Comparison of ENCODE assay signal across 11 mouse cellular contexts in genomic region chr12:56532986-56533495, GRCm38 (mm10). TPM values are rescaled to one million over a fixed set of nuclear protein-coding genes. Genes with fewer than 3 reads are reported as not detected.
DNase-seq lines count a peak whose midpoint lies in the region; ATAC-seq lines count a peak whose summit lies in the region.
"Had no signal": no experiment of that assay in that cellular context is flagged by ENCODE, and none has a peak within 500 bp of the region (broad histone marks: within the 10 kb centered on the region; RNA-seq: fewer than 3 reads in every experiment).

No protein-coding gene starts in this region.

- WGBS in kidney, embryonic 16.5 days = under 1% methylated on average over 48 of the region's 50 CpGs
- under 1% methylated on average over 50 of the region's 50 CpGs for WGBS in embryonic facial prominence, embryonic 10.5 days
- 0% methylated on average over 50 of the region's 50 CpGs for WGBS in hindbrain, embryonic 15.5 days
- WGBS in neural tube, embryonic 13.5 days = 1% methylated on average over 50 of the region's 50 CpGs

- H3K9me3 ChIP-seq in kidney, embryonic 16.5 days (ENCODE audit: low read length) = no peaks in the 10 kb centered on the region; the same call in 1 of the 2 replicates
- no peaks in the 10 kb centered on the region for H3K9me3 ChIP-seq in embryonic facial prominence, embryonic 10.5 days
- no peaks in the 10 kb centered on the region for H3K9me3 ChIP-seq in hindbrain, embryonic 15.5 days
- H3K9me3 ChIP-seq in neural tube, embryonic 13.5 days = no peaks in the 10 kb centered on the region

- peaks cover 97% of the 10 kb centered on the region for H3K27me3 ChIP-seq in kidney, embryonic 16.5 days (ENCODE audit: insufficient read depth, low read length)
- H3K27me3 ChIP-seq in embryonic facial prominence, embryonic 10.5 days (replicated peaks; ENCODE audit: low read depth, poor library complexity, severe bottlenecking) = peaks cover 100% of the 10 kb centered on the region
- H3K27me3 ChIP-seq in hindbrain, embryonic 15.5 days = peaks cover 86% of the 10 kb centered on the region
- H3K27me3 ChIP-seq in neural tube, embryonic 13.5 days = peaks cover 98% of the 10 kb centered on the region

- no peak for ATAC-seq in kidney, embryonic 16.5 days (ENCODE audit: low FRiP score, low TSS enrichment)
- no peak for ATAC-seq in hindbrain, embryonic 15.5 days (ENCODE audit: low FRiP score, low read depth)
- no peak for ATAC-seq in neural tube, embryonic 13.5 days (ENCODE audit: low read depth)
- no peak for ATAC-seq in inflammation-experienced regulatory T-cells, adult 6 months

- H3K4me2 ChIP-seq in kidney, embryonic 16.5 days (replicated peaks; ENCODE audit: low read depth, low read length) = peak overlapping the region; percentile 31
- peak overlapping the region; percentile 30 for H3K4me2 ChIP-seq in hindbrain, embryonic 15.5 days
- 0 out of 2 replicates have a peak overlapping the region, but pooled peaks have one; percentile 14 for H3K4me2 ChIP-seq in neural tube, embryonic 13.5 days

- H3K27ac ChIP-seq in kidney, embryonic 16.5 days (ENCODE audit: low read length) = no peak overlapping the region
- H3K27ac ChIP-seq in embryonic facial prominence, embryonic 10.5 days (replicated peaks) = peak overlapping the region; percentile 76
- H3K27ac ChIP-seq in hindbrain, embryonic 15.5 days (replicated peaks) = no peak overlapping the region
- no peak overlapping the region for H3K27ac ChIP-seq in neural tube, embryonic 13.5 days (replicated peaks)

- DNase-seq in kidney, postnatal 36 days = no peak
- DNase-seq in embryonic facial prominence, embryonic 10.5 days (ENCODE audit: low spot score) = peak; percentile 74
- DNase-seq in Muller cell, postnatal 12 days (ENCODE audit: inconsistent ontology term) = no peak
- no peak for DNase-seq in gastrocnemius, adult 18-20 months (ENCODE audit: low spot score)
- DNase-seq: cerebellum, adult 8-10 months had no signal

- no peaks in the 10 kb centered on the region for H3K36me3 ChIP-seq in kidney, embryonic 16.5 days (ENCODE audit: insufficient read depth, low read length)
- no peaks in the 10 kb centered on the region for H3K36me3 ChIP-seq in embryonic facial prominence, embryonic 10.5 days (replicated peaks)
- H3K36me3 ChIP-seq in hindbrain, embryonic 15.5 days = no peaks in the 10 kb centered on the region
- H3K36me3 ChIP-seq in neural tube, embryonic 13.5 days = no peaks in the 10 kb centered on the region

- peak overlapping the region; percentile 21 for H3K4me3 ChIP-seq in kidney, embryonic 16.5 days (ENCODE audit: low read length)
- peak overlapping the region; percentile 52 for H3K4me3 ChIP-seq in embryonic facial prominence, embryonic 10.5 days
- H3K4me3 ChIP-seq in hindbrain, embryonic 15.5 days = no peak overlapping the region
- peak overlapping the region; percentile 11; the same call in 1 of the 2 replicates for H3K4me3 ChIP-seq in neural tube, embryonic 13.5 days
- H3K4me3 ChIP-seq: megakaryocyte, embryonic 14.5 days had no signal

- no peak overlapping the region for H3K9ac ChIP-seq in kidney, embryonic 16.5 days (replicated peaks; ENCODE audit: low read length)
- no peak overlapping the region for H3K9ac ChIP-seq in hindbrain, embryonic 15.5 days
- H3K9ac ChIP-seq in neural tube, embryonic 13.5 days = no peak overlapping the region

- H3K4me1 ChIP-seq in kidney, embryonic 16.5 days (ENCODE audit: insufficient read depth, low read length) = peaks cover 12% of the 10 kb centered on the region; the same call in 1 of the 2 replicates
- peaks cover 26% of the 10 kb centered on the region for H3K4me1 ChIP-seq in embryonic facial prominence, embryonic 10.5 days
- H3K4me1 ChIP-seq in hindbrain, embryonic 15.5 days (replicated peaks) = peaks cover 15% of the 10 kb centered on the region
- peaks cover 12% of the 10 kb centered on the region; the same call in 1 of the 2 replicates for H3K4me1 ChIP-seq in neural tube, embryonic 13.5 days (replicated peaks)

RNA-seq across cellular contexts. Expression of gene Nkx2-1, which starts 3.7 kb away (rescaled TPM):
- 1.4 TPM in 1 of 2 replicates, not detected in the other for polyA plus RNA-seq in kidney, embryonic 16.5 days (2015; fragmentation: Nextera tagmentation; extraction: Ambion mirVana)
- 4.4 and 9.0 TPM in 2 replicates for polyA plus RNA-seq in embryonic facial prominence, embryonic 10.5 days (2016; fragmentation: Nextera tagmentation; extraction: Ambion mirVana)
- 0.06 TPM in 1 of 2 replicates, not detected in the other for polyA plus RNA-seq in hindbrain, embryonic 15.5 days (2015; fragmentation: Nextera tagmentation; extraction: Ambion mirVana)
- 0.14 and 0.73 TPM in 2 replicates for polyA plus RNA-seq in neural tube, embryonic 13.5 days (2015; fragmentation: Nextera tagmentation; extraction: Ambion mirVana)
- not detected for polyA plus RNA-seq in inflammation-experienced regulatory T-cells, adult 6 months (2017; shearing (Covaris generic))
- not detected for total RNA-seq in gastrocnemius, adult 18-20 months (2021)
- total RNA-seq: hematopoietic stem cell, adult 5-6 weeks had no signal
